Mouse (Mus musculus): ENCODE results near the gene Gm973.
A peak's percentile ranks its signal among the peaks of the same experiment; 100 is the strongest.
"Not testable (repeated sequence)": the region's sequence is repeated elsewhere in the genome, so short reads cannot be mapped to it uniquely, and the experiment has no call there.

The Gm973 gene

GRCm38 (mm10) chr1:59593622-59594035, 77.6 kb downstream of the Gm973 start:
- peak; percentile 65 for DNase-seq

- no peak for DNase-seq
Observed at GRCm38 (mm10) chr1:59594586-59595266, 78.7 kb downstream of the Gm973 start.

GRCm38 (mm10) chr1:59595609-59596008, 79.5 kb downstream of the Gm973 start:
- DNase-seq, result no peak

GRCm38 (mm10) chr1:59602531-59603416, 86.7 kb downstream of the Gm973 start:
- DNase-seq, result peak; percentile 55

- DNase-seq, result no peak
Observed at GRCm38 (mm10) chr1:59603417-59603712, 87.3 kb downstream of the Gm973 start.

GRCm38 (mm10) chr1:59603893-59604292, 87.8 kb downstream of the Gm973 start:
- DNase-seq, result no peak

GRCm38 (mm10) chr1:59606479-59606878, 90.4 kb downstream of the Gm973 start:
- no peak for DNase-seq

- no peak for DNase-seq
Observed at GRCm38 (mm10) chr1:59607071-59607470, 91.0 kb downstream of the Gm973 start.

- no peak for DNase-seq
Observed at GRCm38 (mm10) chr1:59608125-59608762, 92.2 kb downstream of the Gm973 start.

- DNase-seq, result no peak
Observed at GRCm38 (mm10) chr1:59608920-59609319, 92.9 kb downstream of the Gm973 start.

- no peak for DNase-seq
Observed at GRCm38 (mm10) chr1:59609458-59609857, 93.4 kb downstream of the Gm973 start.

- no peak for DNase-seq
Observed at GRCm38 (mm10) chr1:59609896-59610295, 93.8 kb downstream of the Gm973 start.

- DNase-seq, result no peak
Observed at GRCm38 (mm10) chr1:59610929-59611328, 94.9 kb downstream of the Gm973 start.

GRCm38 (mm10) chr1:59613795-59614194, 97.7 kb downstream of the Gm973 start:
- DNase-seq, result peak; percentile 44

GRCm38 (mm10) chr1:59615021-59615420, 99.0 kb downstream of the Gm973 start:
- no peak for DNase-seq

- no peak for DNase-seq
Observed at GRCm38 (mm10) chr1:59619201-59619600, 103.1 kb downstream of the Gm973 start.

- DNase-seq, result peak; percentile 82
Observed at GRCm38 (mm10) chr1:59623325-59624017, 107.4 kb downstream of the Gm973 start.

GRCm38 (mm10) chr1:59625410-59625809, 109.3 kb downstream of the Gm973 start:
- peak; percentile 79 for DNase-seq

- no peak for DNase-seq
Observed at GRCm38 (mm10) chr1:59629194-59629593, 113.1 kb downstream of the Gm973 start.

- DNase-seq, result not testable (repeated sequence)
Observed at GRCm38 (mm10) chr1:59630356-59630755, 114.3 kb downstream of the Gm973 start.

- DNase-seq, result no peak
Observed at GRCm38 (mm10) chr1:59631986-59632659, 116.1 kb downstream of the Gm973 start.

GRCm38 (mm10) chr1:59633056-59633455, 117.0 kb downstream of the Gm973 start:
- DNase-seq, result no peak

- no peak for DNase-seq
Observed at GRCm38 (mm10) chr1:59636349-59636748, 120.3 kb downstream of the Gm973 start.
